Mouse (Mus musculus): ENCODE measurements at regions not wholly inside any gene's neighbourhood (a gene's known extent, or its start where the extent isn't known, plus 50 kb on each side); places are given as distances from the start of the nearest gene placed in this dataset.

DNA sequence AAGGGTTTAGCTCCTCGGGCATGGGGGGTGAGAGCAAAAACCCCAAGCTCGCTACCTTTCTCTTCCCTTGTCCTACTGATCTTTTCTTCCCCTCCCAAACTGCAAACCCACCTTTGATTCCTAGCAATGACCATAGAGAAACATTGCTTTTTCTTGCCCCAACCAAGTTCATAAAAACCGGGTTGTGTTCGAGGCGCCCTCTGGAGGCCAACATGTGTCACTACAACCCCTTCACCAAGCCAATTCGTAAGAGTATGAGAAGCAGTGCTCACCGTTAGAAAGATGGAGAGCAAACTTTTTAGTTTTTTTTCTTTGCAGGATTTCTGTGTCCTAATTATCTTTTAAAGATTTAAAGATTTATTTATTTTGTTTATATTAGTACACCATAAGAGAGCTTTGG, 52.1 kb upstream of the Slc7a1 start:
- TF ChIP-seq EP300 (IDR thresholded peaks at IDR 0.05; ENCODE audit: insufficient read depth, low read depth, low read length), result no peak
- TF ChIP-seq POLR2A (IDR thresholded peaks at IDR 0.05; ENCODE audit: insufficient read depth, low read depth, low read length), result no peak
- peak; percentile 94 for TF ChIP-seq CTCF (IDR thresholded peaks at IDR 0.05)

All from heart, adult 2 months (tissue).